Mouse (Mus musculus): ENCODE measurements around the gene Pfkfb4.

The Pfkfb4 gene

GRCm38 (mm10) chr9:109038086-109038895 is 46.7 kb downstream of the Pfkfb4 start, which contains the start of gene Shisa5:
Shisa5 (plus strand) TSS chr9:109038565.
- no peak for DNase-seq (ENCODE audit: low read depth, low spot score)

- no peak for DNase-seq (ENCODE audit: low read depth, low spot score)
Measured at GRCm38 (mm10) chr9:109038901-109039364, 47.4 kb downstream of the Pfkfb4 start.

GRCm38 (mm10) chr9:109039681-109040080 is 48.1 kb downstream of the Pfkfb4 start:
- no peak for DNase-seq (ENCODE audit: low read depth, low spot score)

GRCm38 (mm10) chr9:109040216-109040615 is 48.6 kb downstream of the Pfkfb4 start:
- no peak for DNase-seq (ENCODE audit: low read depth, low spot score)

- DNase-seq (ENCODE audit: low read depth, low spot score): no peak
Measured at GRCm38 (mm10) chr9:109040906-109041305, 49.3 kb downstream of the Pfkfb4 start.

- DNase-seq (ENCODE audit: low read depth, low spot score): no peak
Measured at GRCm38 (mm10) chr9:109041351-109041750, 49.8 kb downstream of the Pfkfb4 start.

- no peak for DNase-seq (ENCODE audit: low read depth, low spot score)
Measured at GRCm38 (mm10) chr9:109046306-109046705, 54.7 kb downstream of the Pfkfb4 start.

GRCm38 (mm10) chr9:109049316-109049715 is 57.7 kb downstream of the Pfkfb4 start:
- DNase-seq (ENCODE audit: low read depth, low spot score): no peak

GRCm38 (mm10) chr9:109049996-109050673 is 58.6 kb downstream of the Pfkfb4 start:
- DNase-seq (ENCODE audit: low read depth, low spot score): no peak

- DNase-seq (ENCODE audit: low read depth, low spot score): no peak
Measured at GRCm38 (mm10) chr9:109050674-109050997, 59.1 kb downstream of the Pfkfb4 start.

- DNase-seq (ENCODE audit: low read depth, low spot score): no peak
Measured at GRCm38 (mm10) chr9:109051011-109051501, 59.5 kb downstream of the Pfkfb4 start.

- DNase-seq (ENCODE audit: low read depth, low spot score): no peak
Measured at GRCm38 (mm10) chr9:109051651-109052489, 60.3 kb downstream of the Pfkfb4 start.

GRCm38 (mm10) chr9:109052490-109053260 is 61.1 kb downstream of the Pfkfb4 start:
- no peak for DNase-seq (ENCODE audit: low read depth, low spot score)

GRCm38 (mm10) chr9:109053366-109053765 is 61.8 kb downstream of the Pfkfb4 start:
- no peak for DNase-seq (ENCODE audit: low read depth, low spot score)

GRCm38 (mm10) chr9:109053851-109054250 is 62.3 kb downstream of the Pfkfb4 start:
- DNase-seq (ENCODE audit: low read depth, low spot score): no peak

- DNase-seq (ENCODE audit: low read depth, low spot score): no peak
Measured at GRCm38 (mm10) chr9:109054712-109055111, 63.1 kb downstream of the Pfkfb4 start.

- no peak for DNase-seq (ENCODE audit: low read depth, low spot score)
Measured at GRCm38 (mm10) chr9:109055271-109056030, 63.9 kb downstream of the Pfkfb4 start.

- no peak for DNase-seq (ENCODE audit: low read depth, low spot score)
Measured at GRCm38 (mm10) chr9:109056081-109056690, 64.6 kb downstream of the Pfkfb4 start.

GRCm38 (mm10) chr9:109056916-109057315 is 65.3 kb downstream of the Pfkfb4 start:
- no peak for DNase-seq (ENCODE audit: low read depth, low spot score)

GRCm38 (mm10) chr9:109057543-109057942 is 66.0 kb downstream of the Pfkfb4 start:
- DNase-seq (ENCODE audit: low read depth, low spot score): no peak
